Mouse (Mus musculus): ENCODE measurements around the gene Ifi204. TPM values are rescaled to one million over a fixed set of nuclear protein-coding genes. Genes with fewer than 3 reads are reported as not detected.
"Not testable (repeated sequence)": the region's sequence is repeated elsewhere in the genome, so short reads cannot be mapped to it uniquely, and the experiment has no call there.

The Ifi204 gene
- polyA plus RNA-seq (2011; ENCODE audit: insufficient read depth, insufficient read length, low read depth, missing spikeins): 0.33 TPM in 1 of 2 replicates, not detected in the other

- not testable (repeated sequence) for H3K4me3 ChIP-seq (ENCODE audit: low read depth, low read length); H3K36me3 ChIP-seq (ENCODE audit: control insufficient read depth, insufficient read depth, low read length, poor library complexity, severe bottlenecking); H3K4me1 ChIP-seq (ENCODE audit: control insufficient read depth, insufficient read depth, low read length); H3K27me3 ChIP-seq (ENCODE audit: control insufficient read depth, insufficient read depth, low read length, poor library complexity, severe bottlenecking); H3K27ac ChIP-seq (ENCODE audit: insufficient read depth, low read length); H3K9ac ChIP-seq (ENCODE audit: low read depth, poor library complexity, severe bottlenecking); H3K9me3 ChIP-seq (replicated peaks; ENCODE audit: control insufficient read depth, insufficient read depth, low read length, poor library complexity, severe bottlenecking)
These were observed at the start of gene Ifi204 for GRCm38 (mm10) chr1:173766848-173767617. TSS of gene Ifi204 (minus strand) at chr1:173766943.

DNA sequence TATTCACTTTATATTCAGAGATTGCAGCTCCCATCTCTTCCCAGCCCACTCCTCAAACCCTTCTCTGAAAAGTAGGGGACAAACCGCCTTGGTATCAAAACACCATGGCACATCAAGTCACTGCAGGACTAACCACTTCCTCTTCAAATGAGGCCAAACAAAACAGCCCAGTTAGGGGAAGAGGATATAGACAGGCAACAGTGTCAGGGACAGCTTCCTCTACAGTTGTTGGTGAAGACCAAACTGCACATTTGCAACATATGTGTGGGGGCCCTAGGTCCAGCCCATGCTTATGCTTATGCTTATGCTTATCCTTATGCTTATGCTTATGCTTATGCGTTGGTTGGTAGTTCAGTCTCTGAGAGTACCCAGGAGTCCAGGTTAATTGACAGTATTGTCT is 42.6 kb upstream of the Ifi204 start:
- H3K9me3 ChIP-seq (replicated peaks; ENCODE audit: control insufficient read depth, insufficient read depth, low read length, poor library complexity, severe bottlenecking); H3K4me1 ChIP-seq (ENCODE audit: control insufficient read depth, insufficient read depth, low read length); H3K27me3 ChIP-seq (ENCODE audit: control insufficient read depth, insufficient read depth, low read length, poor library complexity, severe bottlenecking); H3K9ac ChIP-seq (ENCODE audit: low read depth, poor library complexity, severe bottlenecking); H3K4me3 ChIP-seq (ENCODE audit: low read depth, low read length); H3K27ac ChIP-seq (ENCODE audit: insufficient read depth, low read length); H3K36me3 ChIP-seq (ENCODE audit: control insufficient read depth, insufficient read depth, low read length, poor library complexity, severe bottlenecking): not testable (repeated sequence)

- not testable (repeated sequence) for H3K4me1 ChIP-seq (ENCODE audit: control insufficient read depth, insufficient read depth, low read length); H3K27me3 ChIP-seq (ENCODE audit: control insufficient read depth, insufficient read depth, low read length, poor library complexity, severe bottlenecking); H3K36me3 ChIP-seq (ENCODE audit: control insufficient read depth, insufficient read depth, low read length, poor library complexity, severe bottlenecking); H3K4me3 ChIP-seq (ENCODE audit: low read depth, low read length); H3K9ac ChIP-seq (ENCODE audit: low read depth, poor library complexity, severe bottlenecking); H3K27ac ChIP-seq (ENCODE audit: insufficient read depth, low read length); H3K9me3 ChIP-seq (replicated peaks; ENCODE audit: control insufficient read depth, insufficient read depth, low read length, poor library complexity, severe bottlenecking)
These were observed 36.0 kb upstream of the Ifi204 start for GRCm38 (mm10) chr1:173802689-173803281.

GRCm38 (mm10) chr1:173802207-173802606 is 35.5 kb upstream of the Ifi204 start:
- H3K9ac ChIP-seq (ENCODE audit: low read depth, poor library complexity, severe bottlenecking); H3K27ac ChIP-seq (ENCODE audit: insufficient read depth, low read length); H3K4me1 ChIP-seq (ENCODE audit: control insufficient read depth, insufficient read depth, low read length); H3K9me3 ChIP-seq (replicated peaks; ENCODE audit: control insufficient read depth, insufficient read depth, low read length, poor library complexity, severe bottlenecking); H3K4me3 ChIP-seq (ENCODE audit: low read depth, low read length); H3K27me3 ChIP-seq (ENCODE audit: control insufficient read depth, insufficient read depth, low read length, poor library complexity, severe bottlenecking); H3K36me3 ChIP-seq (ENCODE audit: control insufficient read depth, insufficient read depth, low read length, poor library complexity, severe bottlenecking): not testable (repeated sequence)

DNA sequence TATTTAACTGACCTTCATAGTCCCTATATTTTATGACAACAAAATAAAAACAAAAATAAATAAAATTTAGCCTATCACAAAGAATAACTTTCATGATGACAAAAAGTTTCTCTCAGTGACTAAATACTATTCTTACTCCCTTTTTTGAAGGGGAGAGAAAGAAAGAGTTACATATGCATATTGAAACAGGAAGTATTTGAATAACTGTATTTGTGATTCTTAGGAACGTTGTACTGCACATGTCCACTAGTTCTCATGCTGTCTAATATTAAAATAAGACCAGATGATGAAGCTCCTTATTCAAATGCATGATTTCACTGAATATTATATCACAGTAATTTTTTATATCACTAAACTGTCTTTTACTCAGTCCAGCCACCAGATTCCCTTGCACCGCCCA is 35.0 kb upstream of the Ifi204 start:
- not testable (repeated sequence) for H3K36me3 ChIP-seq (ENCODE audit: control insufficient read depth, insufficient read depth, low read length, poor library complexity, severe bottlenecking); H3K4me3 ChIP-seq (ENCODE audit: low read depth, low read length); H3K9ac ChIP-seq (ENCODE audit: low read depth, poor library complexity, severe bottlenecking); H3K9me3 ChIP-seq (replicated peaks; ENCODE audit: control insufficient read depth, insufficient read depth, low read length, poor library complexity, severe bottlenecking); H3K4me1 ChIP-seq (ENCODE audit: control insufficient read depth, insufficient read depth, low read length); H3K27me3 ChIP-seq (ENCODE audit: control insufficient read depth, insufficient read depth, low read length, poor library complexity, severe bottlenecking); H3K27ac ChIP-seq (ENCODE audit: insufficient read depth, low read length)

DNA sequence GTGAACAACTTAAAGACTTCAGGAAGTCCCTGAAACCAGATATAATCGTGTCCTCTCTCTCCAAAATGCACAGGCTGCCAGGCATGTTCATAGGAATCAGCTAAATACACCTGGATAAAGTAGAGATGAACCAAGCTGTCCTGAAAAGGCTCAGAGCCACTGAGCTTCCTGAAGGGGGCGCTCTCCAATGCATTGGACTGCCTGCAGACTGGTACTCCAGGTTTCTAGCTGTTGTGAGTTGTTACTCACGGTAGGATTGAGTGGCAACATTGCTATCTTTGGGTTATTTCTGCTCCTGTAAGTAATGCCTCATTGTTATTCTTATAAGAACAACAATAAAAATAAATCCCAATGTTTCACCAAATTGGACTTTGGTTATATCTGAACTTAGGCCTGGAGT is 6.7 kb upstream of the Ifi204 start:
- not testable (repeated sequence) for H3K4me3 ChIP-seq (ENCODE audit: low read depth, low read length); H3K27ac ChIP-seq (ENCODE audit: insufficient read depth, low read length); H3K9me3 ChIP-seq (replicated peaks; ENCODE audit: control insufficient read depth, insufficient read depth, low read length, poor library complexity, severe bottlenecking); H3K9ac ChIP-seq (ENCODE audit: low read depth, poor library complexity, severe bottlenecking); H3K4me1 ChIP-seq (ENCODE audit: control insufficient read depth, insufficient read depth, low read length); H3K36me3 ChIP-seq (ENCODE audit: control insufficient read depth, insufficient read depth, low read length, poor library complexity, severe bottlenecking); H3K27me3 ChIP-seq (ENCODE audit: control insufficient read depth, insufficient read depth, low read length, poor library complexity, severe bottlenecking)

- not testable (repeated sequence) for H3K4me3 ChIP-seq (ENCODE audit: low read depth, low read length); H3K36me3 ChIP-seq (ENCODE audit: control insufficient read depth, insufficient read depth, low read length, poor library complexity, severe bottlenecking); H3K9me3 ChIP-seq (replicated peaks; ENCODE audit: control insufficient read depth, insufficient read depth, low read length, poor library complexity, severe bottlenecking); H3K27ac ChIP-seq (ENCODE audit: insufficient read depth, low read length); H3K27me3 ChIP-seq (ENCODE audit: control insufficient read depth, insufficient read depth, low read length, poor library complexity, severe bottlenecking); H3K4me1 ChIP-seq (ENCODE audit: control insufficient read depth, insufficient read depth, low read length); H3K9ac ChIP-seq (ENCODE audit: low read depth, poor library complexity, severe bottlenecking)
These were observed 6.7 kb downstream of the Ifi204 start for GRCm38 (mm10) chr1:173760032-173760431.
